Mouse (Mus musculus): Measurements from ENCODE around the gene Zbtb40.

The Zbtb40 gene

GRCm38 (mm10) chr4:136937344-136937743 is 111.3 kb downstream of the Zbtb40 start:
- in situ Hi-C loops (cut with MboI, MseI), result no loop called here

- in situ Hi-C loops (cut with MboI, MseI), result no loop called here
Measured at GRCm38 (mm10) chr4:136934746-136935613, 113.6 kb downstream of the Zbtb40 start.

GRCm38 (mm10) chr4:136930474-136930873 is 118.1 kb downstream of the Zbtb40 start:
- in situ Hi-C loops (cut with MboI, MseI), result no loop called here
